Mouse (Mus musculus) erythroblast, embryonic 14.5 days (primary cell): ENCODE results near the gene Lrg1. TPM values are rescaled to one million over a fixed set of nuclear protein-coding genes. Genes with fewer than 3 reads are reported as not detected.

ENCODE experiments used
- H3K27me3 ChIP-seq: 2 replicates; pipeline ENCODE4 v1.6.1; 2012; ENCODE audit warnings: inconsistent platforms; ENCODE audit not compliant: control insufficient read depth
- H3K36me3 ChIP-seq: 2 replicates; pipeline ENCODE4 v1.6.1; 2012; ENCODE audit warnings: mild to moderate bottlenecking, inconsistent platforms; ENCODE audit not compliant: control insufficient read depth
- H3K4me1 ChIP-seq: 2 replicates; pipeline ENCODE4 v1.6.1; 2012; ENCODE audit warnings: inconsistent platforms; ENCODE audit not compliant: control insufficient read depth
- H3K4me3 ChIP-seq: replicated peaks from 2 replicates; pipeline ENCODE3; 2012; ENCODE audit warnings: moderate library complexity, mild to moderate bottlenecking, inconsistent platforms
- H3K9me3 ChIP-seq: 2 replicates; pipeline ENCODE4 v1.6.1; 2012; ENCODE audit warnings: low read length, inconsistent platforms, mixed read lengths; ENCODE audit not compliant: control insufficient read depth
- GATA1 ChIP-seq: IDR thresholded peaks from 2 replicates; pipeline ENCODE4 v1.6.1; 2012; ENCODE audit warnings: low read length, inconsistent platforms, mixed read lengths
- TAL1 ChIP-seq: IDR thresholded peaks from 3 replicates; pipeline ENCODE4 v1.6.1; 2012; ENCODE audit warnings: low read length, inconsistent platforms, mixed read lengths
- polyA plus RNA-seq: library from polyadenylated mRNA; stranded (reverse); fragments of >175 nt; gene quantifications from 2 replicates; pipeline ENCODE4 v1.2.3, GENCODE M21; 2012

Lrg1 gene
- polyA plus RNA-seq, 1 experiment, result 0.03 TPM

GRCm38 (mm10) chr17:56149897-56150296 lies 28.1 kb upstream of the Lrg1 start:
- Histone ChIP-seq H3K36me3 (no peaks in the 10 kb centered on the region), H3K4me1 (no peaks in the 10 kb centered on the region), H3K27me3 (peaks cover 71% of the 10 kb centered on the region), H3K4me3 (no peak overlapping the region), H3K9me3 (no peaks in the 10 kb centered on the region)
- TF ChIP-seq GATA1, result no peak

DNA sequence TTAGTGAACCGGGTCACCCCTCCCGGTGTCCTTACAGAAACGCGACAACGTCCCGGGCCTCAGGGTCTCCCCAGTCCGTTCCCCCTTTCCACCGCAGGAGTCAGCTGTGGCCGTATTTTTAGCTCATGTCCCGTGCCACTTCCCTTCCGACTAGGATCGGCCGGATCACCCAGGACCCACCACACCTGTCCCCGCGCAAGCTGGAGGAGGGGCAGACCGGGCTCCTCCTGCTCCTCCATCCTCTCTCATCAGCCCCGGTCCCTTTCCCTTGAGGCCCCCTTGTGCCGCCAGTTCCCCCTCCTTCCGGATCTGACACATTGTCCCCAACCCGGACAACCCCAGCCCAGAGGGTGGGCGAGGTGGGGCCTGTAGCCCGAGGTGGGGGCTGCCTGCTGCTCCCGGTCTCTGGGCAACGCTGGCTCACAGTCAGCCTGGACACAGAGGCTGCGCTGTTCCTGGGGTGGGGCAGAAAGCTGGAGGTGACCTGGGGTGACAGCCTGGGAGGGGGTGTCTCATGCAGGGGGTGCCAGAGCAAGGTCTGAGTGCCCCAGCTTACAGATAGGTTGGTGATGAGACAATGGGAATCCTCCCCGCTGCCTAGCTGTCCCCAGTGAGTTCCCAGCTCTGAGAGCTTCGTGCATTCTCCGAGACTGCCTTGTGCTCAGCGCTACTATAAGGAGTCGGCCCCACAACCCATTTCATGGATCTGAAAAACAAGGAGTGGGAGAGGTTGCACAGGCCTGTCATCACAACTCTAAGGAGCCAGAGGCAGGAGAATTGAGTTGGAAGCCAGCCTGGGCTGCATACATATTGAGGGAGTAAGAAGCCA lies 27.2 kb upstream of the Lrg1 start:
- Histone ChIP-seq H3K4me3 (no peak overlapping the region), H3K27me3 (peaks cover 75% of the 10 kb centered on the region), H3K36me3 (no peaks in the 10 kb centered on the region), H3K4me1 (no peaks in the 10 kb centered on the region), H3K9me3 (no peaks in the 10 kb centered on the region)
- TF ChIP-seq TAL1 (no peak), GATA1 (no peak)

DNA sequence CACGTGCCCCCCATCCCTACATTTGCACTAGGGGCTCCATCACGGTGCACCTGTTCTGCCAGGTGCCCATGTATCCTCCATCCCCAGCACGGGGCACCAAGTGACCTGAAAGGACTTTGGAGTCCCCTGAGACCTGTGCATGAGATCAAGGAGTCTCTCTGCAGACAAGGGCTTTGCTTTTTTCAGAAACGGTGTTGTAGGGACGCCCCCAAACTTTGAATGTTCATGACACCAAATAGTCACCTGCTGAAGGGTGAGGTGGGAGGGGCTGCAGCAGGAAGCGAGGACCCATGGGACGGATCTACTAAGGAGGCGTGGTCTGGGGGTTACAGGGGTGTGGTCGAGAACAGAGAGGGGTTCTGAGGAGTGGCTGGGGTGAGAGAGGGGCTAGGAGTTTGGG lies 26.5 kb upstream of the Lrg1 start:
- Histone ChIP-seq H3K27me3 (peaks cover 75% of the 10 kb centered on the region), H3K9me3 (no peaks in the 10 kb centered on the region), H3K4me1 (no peaks in the 10 kb centered on the region), H3K36me3 (no peaks in the 10 kb centered on the region), H3K4me3 (no peak overlapping the region)
- TF ChIP-seq TAL1 (no peak), GATA1 (no peak)

GRCm38 (mm10) chr17:56147420-56147819 lies 25.6 kb upstream of the Lrg1 start:
- no peaks in the 10 kb centered on the region for H3K9me3 ChIP-seq
- no peak overlapping the region for H3K4me3 ChIP-seq
- H3K36me3 ChIP-seq, result no peaks in the 10 kb centered on the region
- TF ChIP-seq TAL1 (no peak), GATA1 (no peak)
- no peaks in the 10 kb centered on the region for H3K4me1 ChIP-seq
- H3K27me3 ChIP-seq, result peaks cover 82% of the 10 kb centered on the region

GRCm38 (mm10) chr17:56146131-56146530 lies 24.3 kb upstream of the Lrg1 start:
- Histone ChIP-seq H3K4me3 (no peak overlapping the region), H3K9me3 (no peaks in the 10 kb centered on the region), H3K27me3 (peaks cover 93% of the 10 kb centered on the region), H3K36me3 (no peaks in the 10 kb centered on the region), H3K4me1 (peaks cover 8% of the 10 kb centered on the region; the same call in 1 of the 2 replicates)
- TF ChIP-seq GATA1 (no peak), TAL1 (no peak)

- Histone ChIP-seq H3K27me3 (peaks cover 93% of the 10 kb centered on the region), H3K9me3 (no peaks in the 10 kb centered on the region), H3K4me1 (peaks cover 15% of the 10 kb centered on the region), H3K36me3 (no peaks in the 10 kb centered on the region), H3K4me3 (no peak overlapping the region)
- TF ChIP-seq TAL1 (no peak), GATA1 (no peak)
These were observed 22.7 kb upstream of the Lrg1 start for GRCm38 (mm10) chr17:56144546-56144945.

DNA sequence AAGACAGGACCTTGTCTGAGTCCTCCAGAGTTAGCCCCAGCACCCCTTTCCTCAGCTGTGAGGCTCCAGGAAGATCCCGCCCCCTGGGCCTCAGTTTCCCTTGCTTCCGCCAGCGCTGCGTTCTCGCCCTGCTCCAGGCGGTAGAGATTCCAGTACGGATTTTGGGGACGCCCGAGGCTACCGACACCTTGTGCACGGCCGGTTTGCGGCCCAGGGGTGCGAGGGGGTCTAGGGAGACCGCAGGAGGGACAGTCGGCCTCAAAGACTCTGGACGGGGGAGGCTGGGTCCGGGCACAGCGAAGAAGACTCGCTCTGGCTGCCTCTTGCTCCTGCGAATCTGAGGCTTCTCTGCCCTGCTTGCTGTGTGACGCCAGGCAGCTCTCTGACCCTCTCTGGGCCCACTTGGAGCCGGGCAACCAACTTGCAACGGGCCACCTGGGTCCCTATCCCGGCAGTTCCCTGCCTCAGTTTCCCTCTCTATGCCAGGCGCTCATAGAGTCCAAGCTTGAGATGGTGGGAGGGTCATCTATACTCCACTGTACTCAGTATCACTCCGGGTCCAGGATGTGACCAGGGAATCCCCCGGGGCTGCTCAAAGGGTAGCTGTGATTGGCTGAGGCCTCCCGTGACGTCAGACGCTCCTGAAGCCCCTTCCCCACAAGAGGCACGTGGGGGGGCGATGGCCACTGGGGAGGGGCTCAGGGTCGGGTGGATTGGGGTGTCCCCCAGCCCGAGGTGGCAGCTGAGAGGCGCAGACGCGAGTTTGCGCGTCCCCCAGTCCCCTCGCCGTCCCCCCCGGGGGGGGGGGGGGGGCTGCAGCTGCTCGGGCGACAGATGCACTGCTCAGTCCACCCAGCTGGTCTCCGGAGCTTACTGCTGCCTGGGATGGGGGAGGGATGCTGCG lies 20.2 kb upstream of the Lrg1 start:
- no peak overlapping the region for H3K4me3 ChIP-seq
- H3K27me3 ChIP-seq, result peaks cover 82% of the 10 kb centered on the region

DNA sequence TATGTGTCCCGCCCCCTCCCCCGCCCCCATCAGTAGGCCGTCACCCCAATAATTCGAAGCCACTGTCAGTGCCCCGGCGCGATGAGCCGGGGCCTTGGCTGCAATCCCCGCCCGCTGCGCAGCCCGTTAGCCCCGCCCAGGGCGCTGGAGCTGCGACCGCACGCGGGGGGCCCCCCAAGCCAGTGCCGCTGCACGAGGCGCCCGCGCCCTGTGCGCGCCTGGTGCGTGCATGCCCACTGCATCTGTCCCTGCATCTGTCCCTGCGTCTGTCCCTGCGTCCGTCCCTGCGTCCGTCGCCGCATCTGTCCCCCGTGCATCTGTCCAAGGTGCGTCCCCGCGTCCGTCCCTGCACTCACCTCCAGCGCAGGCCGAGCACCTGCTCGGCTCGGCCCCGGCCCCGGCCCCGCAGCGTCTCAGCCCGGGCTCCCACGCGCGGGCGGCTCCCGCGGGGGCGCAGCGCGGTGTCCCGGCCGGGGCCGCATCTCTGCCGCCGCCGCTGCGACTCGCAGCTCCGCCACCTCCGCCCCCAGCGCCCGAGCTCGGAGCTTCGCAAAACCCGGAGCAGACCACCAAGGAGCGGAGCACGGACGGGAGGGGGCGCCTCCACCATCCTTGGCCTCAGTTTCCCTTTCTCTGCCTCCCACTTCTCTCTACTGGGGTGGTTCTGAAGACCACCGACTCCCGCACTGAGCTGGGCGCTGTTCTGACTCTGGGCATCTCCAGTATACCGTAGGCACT lies 18.2 kb upstream of the Lrg1 start, which contains the start of gene Sema6b:
Sema6b (minus strand) TSS at position 486 of the 738 bp plus-strand sequence.
- Histone ChIP-seq H3K4me3 (peak within 1 kb of the TSS; percentile 56), H3K4me1 (peaks cover 20% of the 10 kb centered on the region), H3K36me3 (no peaks in the 10 kb centered on the region), H3K27me3 (peaks cover 67% of the 10 kb centered on the region), H3K9me3 (no peaks in the 10 kb centered on the region)
- TF ChIP-seq TAL1 (no peak), GATA1 (no peak)

More for the DNA sequence above, 20.2 kb upstream of the Lrg1 start:
- TF ChIP-seq GATA1, result no peak
- no peak for TF ChIP-seq TAL1
- peaks cover 18% of the 10 kb centered on the region for H3K4me1 ChIP-seq
- no peaks in the 10 kb centered on the region for H3K36me3 ChIP-seq
- H3K9me3 ChIP-seq, result no peaks in the 10 kb centered on the region
